Mouse (Mus musculus) heart, adult 2 months (tissue): ENCODE measurements at regions not wholly inside any gene's neighbourhood (a gene's known extent, or its start where the extent isn't known, plus 50 kb on each side); places are given as distances from the start of the nearest gene placed in this dataset.

Experiments
- DNase-seq, 2 experiments: peaks; one replicate each; pipeline ENCODE4 v3.0.0; 2021
- H3K27ac ChIP-seq: fragments of 200-600 bp; 2 replicates; pipeline ENCODE4 v1.8.1; 2022
- H3K27me3 ChIP-seq: fragments of 200-500 bp; 2 replicates; pipeline ENCODE4 v1.6.1; 2012; ENCODE audit warnings: mild to moderate bottlenecking, low read length, inconsistent platforms, mixed read lengths; ENCODE audit not compliant: control insufficient read depth, insufficient read depth
- H3K36me3 ChIP-seq: fragments of 200-500 bp; 2 replicates; pipeline ENCODE4 v1.6.1; 2012; ENCODE audit warnings: low read length, inconsistent platforms; ENCODE audit not compliant: control insufficient read depth, insufficient read depth
- H3K4me1 ChIP-seq: fragments of 200-500 bp; 2 replicates; pipeline ENCODE4 v1.6.1; 2011; ENCODE audit warnings: low read length; ENCODE audit not compliant: control insufficient read depth, insufficient read depth
- H3K4me3 ChIP-seq: fragments of 200-600 bp; 2 replicates; pipeline ENCODE4 v1.8.1; 2022
- H3K79me2 ChIP-seq: fragments of 200-500 bp; replicated peaks from 2 replicates; pipeline ENCODE4 v1.6.1; 2012; ENCODE audit warnings: mild to moderate bottlenecking, inconsistent platforms, low read length, moderate library complexity, mixed read lengths; ENCODE audit not compliant: control insufficient read depth, insufficient read depth
- H3K9ac ChIP-seq: fragments of 200-500 bp; 2 replicates; pipeline ENCODE4 v1.6.1; 2012; ENCODE audit warnings: low read depth, mild to moderate bottlenecking, control low read depth, inconsistent platforms, low read length, mixed read lengths
- CTCF ChIP-seq: fragments of 200-600 bp; IDR thresholded peaks from 2 replicates; pipeline ENCODE4 v1.8.1; 2022; ENCODE audit warnings: antibody characterized with exemption, mild to moderate bottlenecking, moderate library complexity
- EP300 ChIP-seq: fragments of 200-500 bp; IDR thresholded peaks from 2 replicates; pipeline ENCODE4 v1.6.1; 2011; ENCODE audit warnings: low read depth, low read length, control low read depth; ENCODE audit not compliant: insufficient read depth
- POLR2A ChIP-seq: fragments of 200-500 bp; IDR thresholded peaks from 2 replicates; pipeline ENCODE4 v1.6.1; 2011; ENCODE audit warnings: mild to moderate bottlenecking, low read depth, low read length, control low read depth; ENCODE audit not compliant: insufficient read depth
- WGBS: fragments of 180-500 bp; shearing (Covaris S2); methylation state at CpG from one replicate; pipeline ENCODE4 v1.1.7; 2018; 5-methylcytosine and 5-hydroxymethylcytosine counted together
- intact Hi-C: fragments of 180-260 bp; cut with DNase I; formaldehyde crosslinking; loops from one replicate; pipeline ENCODE4 v1.15.1; 2025

GRCm38 (mm10) chr6:98629646-98630045, 287.1 kb upstream of the Gm765 start:
- intact Hi-C loops = no loop called here
- Histone ChIP-seq H3K9ac (no peak overlapping the region), H3K27ac (no peak overlapping the region), H3K4me1 (no peaks in the 10 kb centered on the region), H3K79me2 (no peaks in the 10 kb centered on the region), H3K27me3 (no peaks in the 10 kb centered on the region), H3K36me3 (no peaks in the 10 kb centered on the region), H3K4me3 (no peak overlapping the region)
- no peak for TF ChIP-seq EP300
- no peak for TF ChIP-seq CTCF
- no peak for TF ChIP-seq POLR2A
- 51% methylated on average over 4 of the region's 4 CpGs for WGBS
- DNase-seq = no peak

- intact Hi-C loops = no loop called here
- Histone ChIP-seq H3K27ac (no peak overlapping the region), H3K79me2 (no peaks in the 10 kb centered on the region), H3K36me3 (no peaks in the 10 kb centered on the region), H3K4me1 (no peaks in the 10 kb centered on the region), H3K4me3 (no peak overlapping the region), H3K27me3 (peaks cover 1% of the 10 kb centered on the region; the same call in 1 of the 2 replicates), H3K9ac (no peak overlapping the region)
- no peak for TF ChIP-seq EP300
- TF ChIP-seq CTCF = no peak
- no peak for TF ChIP-seq POLR2A
- 78% methylated on average over 10 of the region's 10 CpGs for WGBS
- DNase-seq = no peak
These were observed 283.9 kb upstream of the Gm765 start for GRCm38 (mm10) chr6:98626435-98626834.

GRCm38 (mm10) chr6:98620886-98621285, 278.3 kb upstream of the Gm765 start:
- Histone ChIP-seq H3K79me2 (no peaks in the 10 kb centered on the region), H3K27me3 (peaks cover 1% of the 10 kb centered on the region; the same call in 1 of the 2 replicates), H3K9ac (no peak overlapping the region), H3K4me1 (no peaks in the 10 kb centered on the region), H3K27ac (no peak overlapping the region), H3K4me3 (no peak overlapping the region), H3K36me3 (no peaks in the 10 kb centered on the region)
- no peak for TF ChIP-seq EP300
- TF ChIP-seq CTCF = no peak
- no peak for TF ChIP-seq POLR2A
- WGBS = 86% methylated on average over 3 of the region's 3 CpGs
- intact Hi-C loops = no loop called here
- DNase-seq = no peak

GRCm38 (mm10) chr6:98613030-98613429, 270.5 kb upstream of the Gm765 start:
- no peak overlapping the region for H3K27ac ChIP-seq
- intact Hi-C loops = no loop called here
- no peak overlapping the region for H3K4me3 ChIP-seq
- no peak for DNase-seq
- WGBS = 68% methylated on average over 10 of the region's 10 CpGs
- no peak for TF ChIP-seq EP300
- no peak for TF ChIP-seq CTCF
- TF ChIP-seq POLR2A = no peak
- H3K36me3 ChIP-seq = no peaks in the 10 kb centered on the region
- H3K4me1 ChIP-seq = no peaks in the 10 kb centered on the region
- no peak overlapping the region for H3K9ac ChIP-seq
- H3K79me2 ChIP-seq = no peaks in the 10 kb centered on the region
- no peaks in the 10 kb centered on the region for H3K27me3 ChIP-seq

- TF ChIP-seq POLR2A (no peak), CTCF (no peak), EP300 (no peak)
- no peaks in the 10 kb centered on the region for H3K79me2 ChIP-seq
- H3K4me3 ChIP-seq = no peak overlapping the region
- H3K36me3 ChIP-seq = no peaks in the 10 kb centered on the region
- no peak overlapping the region for H3K27ac ChIP-seq
- no peak overlapping the region for H3K9ac ChIP-seq
- H3K4me1 ChIP-seq = no peaks in the 10 kb centered on the region
- H3K27me3 ChIP-seq = no peaks in the 10 kb centered on the region
- 24% methylated on average over 1 of the region's 1 CpGs for WGBS
- DNase-seq = no peak
- intact Hi-C loops = no loop called here
These were observed 266.6 kb upstream of the Gm765 start for GRCm38 (mm10) chr6:98609133-98609532.

- TF ChIP-seq EP300 (no peak), POLR2A (no peak), CTCF (no peak)
- WGBS = 76% methylated on average over 3 of the region's 3 CpGs
- intact Hi-C loops = no loop called here
- DNase-seq = no peak
- no peaks in the 10 kb centered on the region for H3K27me3 ChIP-seq
- no peaks in the 10 kb centered on the region for H3K79me2 ChIP-seq
- no peaks in the 10 kb centered on the region for H3K4me1 ChIP-seq
- H3K4me3 ChIP-seq = no peak overlapping the region
- no peak overlapping the region for H3K9ac ChIP-seq
- no peak overlapping the region for H3K27ac ChIP-seq
- no peaks in the 10 kb centered on the region for H3K36me3 ChIP-seq
These were observed 264.1 kb upstream of the Gm765 start for GRCm38 (mm10) chr6:98606680-98607079.
